Mouse (Mus musculus) cerebellum, postnatal 10 days (tissue): Measurements from ENCODE around the gene Mturn.
A peak's percentile ranks its signal among the peaks of the same experiment; 100 is the strongest.

Source experiments
- DNase-seq, 2 experiments: peaks; one replicate each; pipeline ENCODE4 v3.0.0; 2021; ENCODE audit warnings: mixed read lengths in 2 of 2

The Mturn gene

GRCm38 (mm10) chr6:54680891-54681745, at the start of gene Mturn:
Gene Mturn (plus strand): TSS chr6:54681624.
- DNase-seq = peak; percentile 99 to 100

- DNase-seq = no peak
Measured at GRCm38 (mm10) chr6:54639877-54640276, 41.5 kb upstream of the Mturn start.

- DNase-seq = no peak
Measured at GRCm38 (mm10) chr6:54641953-54642352, 39.5 kb upstream of the Mturn start.

- no peak for DNase-seq
Measured at GRCm38 (mm10) chr6:54643181-54643580, 38.2 kb upstream of the Mturn start.

- no peak for DNase-seq
Measured at GRCm38 (mm10) chr6:54655471-54656095, 25.8 kb upstream of the Mturn start.

GRCm38 (mm10) chr6:54657861-54658260, 23.6 kb upstream of the Mturn start:
- no peak for DNase-seq

- no peak for DNase-seq
Measured at GRCm38 (mm10) chr6:54669868-54670267, 11.6 kb upstream of the Mturn start.

GRCm38 (mm10) chr6:54672901-54673300, 8.5 kb upstream of the Mturn start:
- no peak for DNase-seq

- DNase-seq = no peak
Measured at GRCm38 (mm10) chr6:54679686-54680085, 1.7 kb upstream of the Mturn start.

GRCm38 (mm10) chr6:54681746-54682428, 463 bp downstream of the Mturn start:
- DNase-seq = peak in 1 of 2 experiments; percentile 61

GRCm38 (mm10) chr6:54684085-54684484, 2.7 kb downstream of the Mturn start:
- peak; percentile 56 to 66 for DNase-seq

- peak in 1 of 2 experiments; percentile 26 for DNase-seq
Measured at GRCm38 (mm10) chr6:54685103-54685502, 3.7 kb downstream of the Mturn start.

- no peak for DNase-seq
Measured at GRCm38 (mm10) chr6:54685716-54686395, 4.4 kb downstream of the Mturn start.

GRCm38 (mm10) chr6:54686946-54687737, 5.7 kb downstream of the Mturn start:
- DNase-seq = no peak

- no peak for DNase-seq
Measured at GRCm38 (mm10) chr6:54688467-54689323, 7.3 kb downstream of the Mturn start.

- DNase-seq = no peak
Measured at GRCm38 (mm10) chr6:54689686-54690085, 8.3 kb downstream of the Mturn start.

GRCm38 (mm10) chr6:54690838-54691237, 9.4 kb downstream of the Mturn start:
- DNase-seq = no peak

- DNase-seq = no peak
Measured at GRCm38 (mm10) chr6:54691368-54692116, 10.1 kb downstream of the Mturn start.

- no peak for DNase-seq
Measured at GRCm38 (mm10) chr6:54692201-54692600, 10.8 kb downstream of the Mturn start.

- DNase-seq = no peak
Measured at GRCm38 (mm10) chr6:54693286-54693685, 11.9 kb downstream of the Mturn start.
